Mouse (Mus musculus) heart, embryonic 15.5 days (tissue): ENCODE measurements at regions not wholly inside any gene's neighbourhood (a gene's known extent, or its start where the extent isn't known, plus 50 kb on each side); places are given as distances from the start of the nearest gene placed in this dataset.
A peak's percentile ranks its signal among the peaks of the same experiment; 100 is the strongest.

Experiments used
- ATAC-seq: fragments of 200-750 bp; cut with Nextera tagmentation; replicated peaks from 2 replicates; pipeline ENCODE4 v1.8.0; 2017; ENCODE audit warnings: low read depth, moderate TSS enrichment; ENCODE audit not compliant: insufficient number of reproducible peaks, insufficient read depth, low FRiP score
- H3K27ac ChIP-seq: fragments of 300-500 bp; sonication (generic); 2 replicates; pipeline ENCODE4 v1.5.1; 2015; ENCODE audit warnings: mild to moderate bottlenecking, inconsistent platforms
- H3K27me3 ChIP-seq: fragments of 300-500 bp; sonication (generic); 2 replicates; pipeline ENCODE4 v1.6.1; 2015; ENCODE audit warnings: inconsistent platforms
- H3K36me3 ChIP-seq: fragments of 300-500 bp; sonication (generic); 2 replicates; pipeline ENCODE4 v1.6.1; 2015; ENCODE audit warnings: mild to moderate bottlenecking, inconsistent platforms
- H3K4me1 ChIP-seq: fragments of 300-500 bp; sonication (generic); replicated peaks from 2 replicates; pipeline ENCODE4 v1.6.1; 2015; ENCODE audit warnings: inconsistent platforms
- H3K4me2 ChIP-seq: fragments of 300-500 bp; sonication (generic); 2 replicates; pipeline ENCODE4 v1.6.1; 2015; ENCODE audit warnings: inconsistent platforms, mild to moderate bottlenecking, moderate library complexity
- H3K4me3 ChIP-seq: fragments of 300-500 bp; sonication (generic); 2 replicates; pipeline ENCODE4 v1.5.1; 2015; ENCODE audit warnings: mild to moderate bottlenecking, inconsistent platforms
- H3K9ac ChIP-seq: fragments of 300-500 bp; sonication (generic); 2 replicates; pipeline ENCODE4 v1.6.1; 2015; ENCODE audit warnings: mild to moderate bottlenecking, inconsistent platforms
- H3K9me3 ChIP-seq: fragments of 300-500 bp; sonication (generic); replicated peaks from 2 replicates; pipeline ENCODE4 v1.6.1; 2016; ENCODE audit warnings: inconsistent platforms
- WGBS: fragments of 180-500 bp; shearing (Covaris S2); methylation state at CpG from one replicate; pipeline ENCODE4 v1.1.7; 2015; ENCODE audit warnings: mixed read lengths; 5-methylcytosine and 5-hydroxymethylcytosine counted together

DNA sequence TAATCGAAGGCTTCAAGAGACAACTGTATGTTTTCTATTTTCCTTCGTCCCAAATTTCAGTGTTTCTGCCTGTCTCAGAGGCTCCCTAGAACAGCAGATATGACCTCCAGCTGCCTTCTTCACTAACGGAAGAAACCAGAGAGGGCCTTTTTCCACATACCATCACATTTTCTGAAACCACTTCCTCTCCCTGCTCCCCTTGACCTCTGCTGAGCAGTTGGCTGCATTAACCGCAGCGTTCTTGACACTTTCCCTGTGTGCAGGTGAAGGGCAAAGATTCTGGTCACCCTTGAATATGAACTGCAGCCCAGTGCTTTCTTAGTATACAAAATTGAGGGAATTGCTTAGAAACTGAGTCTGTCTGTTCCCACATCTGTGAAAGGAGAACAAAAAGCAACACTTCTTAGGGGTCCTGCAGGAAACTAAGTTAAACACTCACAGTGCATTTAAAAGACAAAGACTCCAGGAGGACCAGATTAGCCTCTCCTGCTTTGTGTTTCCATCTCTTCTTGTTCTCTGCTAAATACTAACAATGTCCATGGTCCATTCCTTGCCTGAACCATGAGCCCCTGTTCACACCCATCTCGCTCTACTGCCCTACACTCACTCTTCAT is 98.4 kb downstream of the Akap11 start:
- H3K4me3 ChIP-seq, result no peak overlapping the region
- no peaks in the 10 kb centered on the region for H3K36me3 ChIP-seq
- H3K4me2 ChIP-seq, result no peak overlapping the region
- H3K4me1 ChIP-seq, result no peaks in the 10 kb centered on the region
- ATAC-seq, result no peak
- H3K9me3 ChIP-seq, result no peaks in the 10 kb centered on the region
- 65% methylated on average over 6 of the region's 6 CpGs for WGBS
- no peak overlapping the region for H3K9ac ChIP-seq
- no peak overlapping the region for H3K27ac ChIP-seq
- H3K27me3 ChIP-seq, result no peaks in the 10 kb centered on the region

DNA sequence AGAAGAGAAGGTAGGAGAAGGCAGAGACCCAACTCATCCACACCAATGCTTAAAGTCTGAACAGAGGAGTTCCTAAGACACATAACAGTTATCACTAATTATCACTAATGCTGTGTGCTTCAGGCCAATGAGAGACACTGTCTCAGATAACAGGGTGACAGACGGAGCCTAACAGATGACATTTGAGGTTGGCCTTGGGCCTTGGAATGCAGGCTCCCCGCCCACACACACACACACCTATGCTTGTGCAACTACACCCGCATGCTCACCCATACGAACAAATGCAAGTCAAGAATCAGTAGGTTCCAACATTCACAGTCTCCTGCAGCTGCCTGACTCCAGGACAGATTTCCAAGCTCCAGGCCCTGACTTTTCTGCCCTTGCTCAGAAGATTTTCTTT is 100.0 kb downstream of the Akap11 start:
- Histone ChIP-seq H3K27me3 (no peaks in the 10 kb centered on the region), H3K4me1 (no peaks in the 10 kb centered on the region), H3K9ac (no peak overlapping the region), H3K4me2 (no peak overlapping the region), H3K27ac (no peak overlapping the region), H3K9me3 (no peaks in the 10 kb centered on the region), H3K36me3 (no peaks in the 10 kb centered on the region), H3K4me3 (no peak overlapping the region)
- WGBS, result 59% methylated on average over 4 of the region's 4 CpGs
- no peak for ATAC-seq

DNA sequence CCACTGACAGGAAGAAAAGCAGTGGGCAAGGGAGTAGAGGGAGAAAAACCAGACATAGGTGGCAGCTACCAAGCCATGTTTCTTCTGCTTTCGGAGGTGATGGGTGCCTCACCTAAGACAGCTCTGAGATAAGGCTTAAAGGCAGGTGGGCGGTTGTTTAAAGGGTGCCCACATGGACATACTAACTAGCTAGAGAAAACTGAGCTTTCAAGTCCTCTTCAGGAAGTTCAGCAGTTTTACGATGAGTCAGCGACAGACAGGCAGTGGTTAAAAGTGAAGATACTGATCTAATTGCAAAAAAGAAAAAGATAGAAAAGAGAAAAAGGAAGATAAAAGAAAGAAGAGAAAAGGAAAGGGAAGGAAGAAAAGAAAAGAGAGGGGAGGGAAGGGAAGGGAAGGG is 100.6 kb downstream of the Akap11 start:
- no peak for ATAC-seq
- Histone ChIP-seq H3K4me1 (no peaks in the 10 kb centered on the region), H3K27me3 (no peaks in the 10 kb centered on the region), H3K9ac (no peak overlapping the region), H3K27ac (no peak overlapping the region), H3K9me3 (no peaks in the 10 kb centered on the region), H3K36me3 (no peaks in the 10 kb centered on the region), H3K4me2 (no peak overlapping the region), H3K4me3 (no peak overlapping the region)
- WGBS, result 70% methylated on average over 4 of the region's 4 CpGs

DNA sequence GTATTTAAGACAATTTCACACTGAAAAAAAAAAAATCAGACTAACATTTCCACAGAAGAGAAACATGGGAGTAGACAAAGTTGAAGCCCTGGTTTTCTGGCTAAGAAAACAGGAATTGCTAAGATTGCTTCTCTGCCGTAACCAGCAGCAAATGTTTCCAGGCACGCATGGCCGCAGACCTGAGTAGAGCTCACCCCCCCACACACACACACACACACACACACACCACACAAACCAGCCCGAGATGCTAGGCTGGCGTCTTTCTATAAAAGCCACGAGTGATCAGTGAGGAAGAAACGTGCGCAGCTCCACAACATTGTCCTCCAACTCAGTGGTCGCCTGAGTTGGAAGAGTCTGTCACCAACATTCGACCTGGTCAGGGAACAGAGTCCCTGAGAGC is 101.0 kb downstream of the Akap11 start:
- H3K9me3 ChIP-seq, result no peaks in the 10 kb centered on the region
- H3K4me2 ChIP-seq, result no peak overlapping the region
- H3K4me3 ChIP-seq, result no peak overlapping the region
- no peaks in the 10 kb centered on the region for H3K4me1 ChIP-seq
- WGBS, result 75% methylated on average over 10 of the region's 10 CpGs
- H3K27ac ChIP-seq, result no peak overlapping the region
- H3K27me3 ChIP-seq, result no peaks in the 10 kb centered on the region
- no peak for ATAC-seq
- no peak overlapping the region for H3K9ac ChIP-seq
- no peaks in the 10 kb centered on the region for H3K36me3 ChIP-seq

DNA sequence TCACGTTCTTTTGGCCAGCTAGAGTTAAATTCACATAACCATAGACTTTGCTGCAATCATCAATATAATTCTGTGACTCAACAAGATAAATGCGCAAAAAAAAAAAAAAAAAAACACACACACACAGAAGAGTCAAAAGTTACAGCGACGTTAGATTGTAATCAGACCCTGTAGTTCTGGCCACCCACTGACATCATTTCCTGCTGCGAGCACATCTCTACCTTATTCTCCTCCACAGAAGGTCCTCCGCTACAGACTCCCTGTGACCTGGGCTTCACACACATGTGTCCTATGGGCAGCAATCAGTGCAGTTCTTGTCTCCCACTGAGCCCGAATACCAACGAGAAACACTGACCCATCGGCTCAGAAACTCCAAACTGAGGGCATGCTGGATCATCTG is 101.9 kb downstream of the Akap11 start:
- Histone ChIP-seq H3K4me1 (no peaks in the 10 kb centered on the region), H3K36me3 (no peaks in the 10 kb centered on the region), H3K9me3 (no peaks in the 10 kb centered on the region), H3K4me3 (no peak overlapping the region), H3K27ac (no peak overlapping the region), H3K4me2 (no peak overlapping the region), H3K9ac (no peak overlapping the region), H3K27me3 (no peaks in the 10 kb centered on the region)
- ATAC-seq, result no peak
- 85% methylated on average over 9 of the region's 9 CpGs for WGBS

DNA sequence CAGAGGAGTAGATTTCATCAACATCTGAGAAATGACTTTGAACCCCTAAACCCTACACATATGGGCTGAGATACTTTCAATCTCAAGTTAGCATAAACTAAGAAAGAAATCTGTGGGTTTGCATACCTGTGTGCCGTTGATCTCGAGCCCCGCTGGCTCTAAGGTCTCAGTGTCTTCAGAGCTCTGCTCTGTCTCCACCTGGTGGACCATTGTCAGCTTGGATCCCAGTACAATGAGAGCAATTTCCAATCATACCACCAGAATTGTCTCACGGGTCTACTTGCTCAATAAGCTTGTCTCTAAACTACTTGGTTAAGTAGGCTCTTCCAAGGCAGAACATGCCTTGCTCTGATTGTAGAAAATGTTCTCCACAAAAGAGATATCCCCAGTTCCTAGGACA is 102.5 kb downstream of the Akap11 start:
- WGBS, result 83% methylated on average over 4 of the region's 4 CpGs
- no peak for ATAC-seq
- Histone ChIP-seq H3K4me3 (no peak overlapping the region), H3K9ac (no peak overlapping the region), H3K36me3 (no peaks in the 10 kb centered on the region), H3K9me3 (no peaks in the 10 kb centered on the region), H3K4me1 (no peaks in the 10 kb centered on the region), H3K27me3 (no peaks in the 10 kb centered on the region), H3K4me2 (no peak overlapping the region), H3K27ac (no peak overlapping the region)

DNA sequence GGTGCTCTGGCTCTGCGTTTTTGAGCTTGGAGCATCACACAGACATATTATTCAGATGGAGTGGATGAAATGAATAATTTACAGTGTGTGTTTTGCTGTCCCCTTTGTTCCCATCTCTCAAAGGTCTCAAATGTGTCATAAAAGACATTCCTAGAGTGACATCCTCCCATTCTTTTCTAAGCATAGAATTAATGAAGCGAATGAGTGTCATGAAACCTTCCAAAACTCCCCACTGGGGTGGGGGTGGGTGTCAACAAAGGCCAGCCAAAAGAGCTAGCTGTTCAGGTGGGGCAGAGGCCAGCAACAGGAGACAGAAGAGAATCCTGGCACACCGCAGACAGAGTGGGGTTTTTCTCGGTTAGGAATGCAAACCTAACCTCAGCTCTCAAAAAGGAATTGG is 104.1 kb downstream of the Akap11 start:
- Histone ChIP-seq H3K4me2 (no peak overlapping the region), H3K4me1 (no peaks in the 10 kb centered on the region)

DNA sequence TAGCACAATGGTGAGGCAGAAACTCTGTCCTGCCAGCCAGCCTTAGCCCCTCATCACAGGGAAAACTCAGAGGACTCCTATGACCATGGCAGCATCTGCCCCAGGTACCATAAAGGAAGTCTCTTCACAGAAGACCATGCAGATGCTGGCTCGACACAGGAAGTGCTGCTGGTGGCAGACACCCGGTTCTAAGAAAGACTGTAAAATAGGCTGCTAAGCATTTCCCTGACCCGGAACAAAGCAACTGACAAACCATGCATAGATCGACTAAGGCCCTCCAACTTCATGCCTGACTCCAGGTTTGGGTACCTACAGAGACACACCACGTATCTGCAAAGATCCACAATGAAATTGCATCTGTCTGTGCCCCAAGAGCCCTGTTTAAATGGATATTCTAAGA is 104.7 kb downstream of the Akap11 start:
- H3K4me3 ChIP-seq, result no peak overlapping the region
- H3K36me3 ChIP-seq, result no peaks in the 10 kb centered on the region
- no peak for ATAC-seq
- H3K9me3 ChIP-seq, result no peaks in the 10 kb centered on the region
- WGBS, result 60% methylated on average over 5 of the region's 5 CpGs
- no peak overlapping the region for H3K4me2 ChIP-seq
- H3K4me1 ChIP-seq, result no peaks in the 10 kb centered on the region
- no peak overlapping the region for H3K9ac ChIP-seq
- no peak overlapping the region for H3K27ac ChIP-seq
- no peaks in the 10 kb centered on the region for H3K27me3 ChIP-seq

More for the DNA sequence above, 104.1 kb downstream of the Akap11 start:
- Histone ChIP-seq H3K9ac (no peak overlapping the region), H3K27ac (no peak overlapping the region), H3K27me3 (no peaks in the 10 kb centered on the region), H3K9me3 (no peaks in the 10 kb centered on the region), H3K36me3 (no peaks in the 10 kb centered on the region), H3K4me3 (no peak overlapping the region)
- ATAC-seq, result no peak
- 56% methylated on average over 4 of the region's 4 CpGs for WGBS

DNA sequence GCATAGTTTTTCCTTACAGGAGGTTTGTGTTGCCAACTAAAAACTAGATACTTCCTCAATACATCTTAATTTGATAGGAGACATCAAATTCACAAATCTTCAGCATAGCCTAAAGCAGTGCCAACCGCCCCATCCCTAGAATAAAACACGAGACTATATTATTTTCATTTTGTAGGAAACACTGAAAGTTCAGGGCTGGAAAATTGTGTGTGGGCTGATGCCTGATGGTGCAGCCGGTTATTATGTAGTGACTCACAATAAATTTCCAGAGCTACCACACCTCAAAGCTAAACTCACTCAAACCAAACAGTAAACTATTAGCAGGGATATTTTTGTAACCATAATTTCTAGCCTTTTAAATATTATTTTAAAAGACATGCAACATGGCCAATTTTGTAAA is 105.2 kb downstream of the Akap11 start:
- H3K36me3 ChIP-seq, result no peaks in the 10 kb centered on the region
- no peak overlapping the region for H3K9ac ChIP-seq
- H3K4me2 ChIP-seq, result no peak overlapping the region
- H3K4me3 ChIP-seq, result no peak overlapping the region
- H3K9me3 ChIP-seq, result no peaks in the 10 kb centered on the region
- no peak overlapping the region for H3K27ac ChIP-seq
- H3K4me1 ChIP-seq, result no peaks in the 10 kb centered on the region
- no peaks in the 10 kb centered on the region for H3K27me3 ChIP-seq
- ATAC-seq, result no peak
- WGBS, result 86% methylated on average over 3 of the region's 3 CpGs

DNA sequence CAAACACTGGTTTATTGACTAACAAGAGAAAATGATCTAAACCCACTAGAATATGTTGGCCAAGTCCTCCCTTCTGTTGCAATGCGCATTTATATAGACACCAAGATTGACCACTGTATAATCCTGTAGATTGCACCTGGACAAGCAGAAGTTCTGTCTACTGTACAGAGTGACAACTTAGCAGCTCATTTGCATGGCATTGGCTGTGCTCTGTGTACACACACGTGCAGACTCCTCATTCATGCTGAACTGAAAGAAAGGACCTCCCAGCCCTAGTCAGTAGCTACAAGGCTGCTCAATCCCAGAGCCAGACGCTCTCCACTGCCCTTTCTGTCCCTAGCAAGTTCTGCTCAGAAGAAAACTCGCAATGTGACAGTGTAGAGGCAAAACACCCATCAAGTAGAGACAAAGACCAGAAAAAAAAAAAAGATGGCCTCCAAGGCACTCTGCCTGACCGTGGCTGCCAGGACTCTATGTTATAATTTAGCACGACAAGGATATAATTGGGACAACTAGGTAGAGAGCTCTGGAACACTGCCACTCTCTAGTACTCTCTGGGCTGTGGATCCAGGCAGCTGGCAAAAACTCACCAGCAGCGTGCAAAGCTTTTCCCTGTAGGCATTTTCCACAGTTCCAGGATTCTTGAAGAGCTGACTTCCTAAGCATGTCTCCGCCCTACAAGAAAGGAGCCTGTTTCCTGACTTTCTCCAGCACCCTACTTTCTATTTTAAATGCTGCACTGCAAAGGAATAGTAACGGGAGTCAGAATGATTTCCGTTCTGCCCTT is 108.2 kb downstream of the Akap11 start:
- Histone ChIP-seq H3K27ac (0 out of 2 replicates have a peak overlapping the region, but pooled peaks have one; percentile 17), H3K36me3 (no peaks in the 10 kb centered on the region), H3K9ac (no peak overlapping the region), H3K4me3 (no peak overlapping the region), H3K4me1 (no peaks in the 10 kb centered on the region), H3K4me2 (no peak overlapping the region), H3K9me3 (no peaks in the 10 kb centered on the region), H3K27me3 (no peaks in the 10 kb centered on the region)
- no peak for ATAC-seq
- WGBS, result 71% methylated on average over 10 of the region's 10 CpGs

DNA sequence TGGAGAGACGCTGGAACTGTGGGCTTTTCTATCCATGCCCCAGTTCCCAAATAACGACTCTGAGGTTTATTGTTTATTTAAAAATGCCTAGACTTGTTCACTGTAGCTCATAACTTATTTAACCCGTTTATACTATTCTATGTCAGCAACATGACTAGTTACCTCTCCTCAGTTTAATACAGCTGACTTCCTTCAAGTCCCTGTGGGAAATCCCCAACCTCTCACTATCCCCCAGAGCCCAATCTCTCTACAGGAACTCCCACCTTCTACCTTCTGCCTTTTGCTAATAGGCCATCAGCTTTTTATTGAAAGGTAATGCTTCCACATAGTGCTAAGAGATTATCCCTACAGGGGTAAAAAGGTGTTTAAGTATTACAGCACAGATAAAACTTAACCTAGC is 109.5 kb downstream of the Akap11 start:
- Histone ChIP-seq H3K36me3 (no peaks in the 10 kb centered on the region), H3K9ac (no peak overlapping the region), H3K4me2 (no peak overlapping the region), H3K27ac (no peak overlapping the region), H3K27me3 (no peaks in the 10 kb centered on the region), H3K4me3 (no peak overlapping the region), H3K9me3 (no peaks in the 10 kb centered on the region), H3K4me1 (no peaks in the 10 kb centered on the region)
- ATAC-seq, result no peak
- 65% methylated on average over 3 of the region's 3 CpGs for WGBS

DNA sequence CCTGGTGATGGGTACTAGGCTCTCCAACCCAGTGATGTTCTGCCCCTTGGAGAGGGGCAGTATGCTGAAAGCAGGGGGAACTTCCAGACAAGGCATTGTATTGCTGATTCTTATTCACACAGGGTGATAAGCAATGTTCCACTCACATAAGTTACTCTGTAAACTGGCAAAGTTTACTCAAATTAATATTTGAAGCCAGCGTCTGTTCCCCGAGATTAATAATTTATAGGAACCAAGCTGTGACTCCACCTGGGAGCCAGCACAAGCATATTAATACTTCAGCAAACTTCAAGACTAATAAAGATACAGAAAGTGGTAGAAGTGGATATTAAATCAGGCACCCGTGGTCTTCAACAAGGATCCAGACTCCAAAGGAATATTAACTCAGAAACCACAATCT is 114.0 kb downstream of the Akap11 start:
- no peak overlapping the region for H3K4me2 ChIP-seq
- 93% methylated on average over 3 of the region's 3 CpGs for WGBS

More for the DNA sequence above, 114.0 kb downstream of the Akap11 start:
- Histone ChIP-seq H3K36me3 (no peaks in the 10 kb centered on the region), H3K4me1 (no peaks in the 10 kb centered on the region), H3K9ac (no peak overlapping the region), H3K27ac (no peak overlapping the region), H3K4me3 (no peak overlapping the region), H3K9me3 (no peaks in the 10 kb centered on the region), H3K27me3 (no peaks in the 10 kb centered on the region)
- ATAC-seq, result no peak
